Mouse (Mus musculus) left cerebral cortex, adult 8-10 months (tissue): ENCODE data around the gene Shc3. TPM values are rescaled to one million over a fixed set of nuclear protein-coding genes. Genes with fewer than 3 reads are reported as not detected.

Experiments used
- DNase-seq, 2 experiments: peaks; one replicate each; pipeline ENCODE4 v3.0.0; 2022; ENCODE audit warnings: low spot score in 2 of 2
- total RNA-seq, 4 experiments: library from RNA; stranded (reverse); gene quantifications; 2 replicates each; pipeline ENCODE4 v1.2.4; 2022

The Shc3 gene
- total RNA-seq, 4 experiments from 2014 or later = 153 to 205 (median 182) TPM

- no peak for DNase-seq
Measured at GRCm38 (mm10) chr13:51418942-51419451, 150.2 kb downstream of the Shc3 start.

GRCm38 (mm10) chr13:51418268-51418941 is 150.8 kb downstream of the Shc3 start:
- peak; percentile 87 to 98 for DNase-seq

- no peak for DNase-seq
Measured at GRCm38 (mm10) chr13:51417796-51418195, 151.4 kb downstream of the Shc3 start.

- DNase-seq = peak in 1 of 2 experiments; percentile 53
Measured at GRCm38 (mm10) chr13:51416727-51417126, 152.5 kb downstream of the Shc3 start.

GRCm38 (mm10) chr13:51413461-51413860 is 155.8 kb downstream of the Shc3 start:
- no peak for DNase-seq

GRCm38 (mm10) chr13:51411696-51412430 is 157.4 kb downstream of the Shc3 start:
- no peak for DNase-seq

- no peak for DNase-seq
Measured at GRCm38 (mm10) chr13:51411243-51411642, 158.0 kb downstream of the Shc3 start.

GRCm38 (mm10) chr13:51409936-51410481 is 159.2 kb downstream of the Shc3 start:
- DNase-seq = no peak

GRCm38 (mm10) chr13:51408519-51409001 is 160.7 kb downstream of the Shc3 start, which contains the start of gene S1pr3:
S1pr3 (plus strand) TSS chr13:51408639.
- DNase-seq = no peak

- DNase-seq = no peak
Measured at GRCm38 (mm10) chr13:51407541-51408217, 161.5 kb downstream of the Shc3 start.

GRCm38 (mm10) chr13:51405731-51406320 is 163.4 kb downstream of the Shc3 start:
- DNase-seq = no peak

- no peak for DNase-seq
Measured at GRCm38 (mm10) chr13:51404566-51404965, 164.7 kb downstream of the Shc3 start.

- no peak for DNase-seq
Measured at GRCm38 (mm10) chr13:51400736-51401501, 168.3 kb downstream of the Shc3 start.

- DNase-seq = peak in 1 of 2 experiments; percentile 22
Measured at GRCm38 (mm10) chr13:51400186-51400719, 169.0 kb downstream of the Shc3 start.

GRCm38 (mm10) chr13:51399562-51399961 is 169.7 kb downstream of the Shc3 start:
- DNase-seq = no peak

GRCm38 (mm10) chr13:51397861-51398260 is 171.4 kb downstream of the Shc3 start:
- DNase-seq = no peak

- no peak for DNase-seq
Measured at GRCm38 (mm10) chr13:51392256-51392655, 177.0 kb downstream of the Shc3 start.

- no peak for DNase-seq
Measured at GRCm38 (mm10) chr13:51391359-51391916, 177.8 kb downstream of the Shc3 start.

GRCm38 (mm10) chr13:51390398-51390797 is 178.8 kb downstream of the Shc3 start:
- DNase-seq = no peak

- no peak for DNase-seq
Measured at GRCm38 (mm10) chr13:51387908-51388307, 181.3 kb downstream of the Shc3 start.
